13 mouse cellular contexts compared by ENCODE assay signal in the genomic region with DNA sequence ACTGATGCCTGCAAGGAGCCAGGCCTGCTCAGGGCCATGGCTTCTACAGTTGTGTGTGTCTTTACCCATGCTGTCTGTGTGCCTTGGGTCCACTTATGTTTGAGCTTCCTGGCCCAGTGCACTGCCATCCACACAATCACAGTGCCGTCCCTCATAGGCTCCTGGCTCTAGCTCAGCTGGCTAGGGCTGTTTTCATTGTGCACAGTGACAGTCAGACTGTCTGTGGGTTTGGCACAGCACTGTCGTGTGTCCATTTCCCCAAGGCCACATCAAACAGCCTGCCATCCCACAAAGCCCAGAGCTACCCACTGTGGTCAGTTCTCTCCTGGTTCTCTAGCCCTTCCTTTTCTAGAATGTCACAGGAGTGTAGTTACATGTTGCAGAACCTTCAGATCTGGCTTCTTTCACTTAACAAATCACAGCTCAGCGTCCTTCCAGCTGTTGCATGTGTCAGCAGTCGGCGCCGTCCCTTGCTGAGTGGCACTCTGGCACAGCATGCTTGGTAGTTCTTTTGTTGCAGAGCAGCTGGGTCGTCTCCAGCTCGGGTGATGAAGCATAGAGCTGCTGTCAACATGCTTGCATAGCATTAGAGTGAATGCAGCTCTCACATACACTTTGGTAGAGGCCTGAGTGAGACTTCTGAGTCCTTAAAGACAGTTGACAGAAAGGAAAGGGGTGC. TPM values are rescaled to one million over a fixed set of nuclear protein-coding genes. Genes with fewer than 3 reads are reported as not detected.
DNase-seq lines count a peak whose midpoint lies in the region; ATAC-seq and TF ChIP-seq lines count a peak whose summit lies in the region.
"Had no signal": no experiment of that assay in that cellular context is flagged by ENCODE, and none has a peak within 500 bp of the region (broad histone marks: within the 10 kb centered on the region; RNA-seq: fewer than 3 reads in every experiment).

No protein-coding gene starts in this region.

- ATAC-seq in forebrain, embryonic 13.5 days: peak; percentile 80
- no peak for ATAC-seq in forebrain, embryonic 11.5 days (replicated peaks; ENCODE audit: low FRiP score)
- peak; percentile 26 for ATAC-seq in kidney, embryonic 14.5 days (ENCODE audit: low FRiP score, low TSS enrichment)
- ATAC-seq in intestine, postnatal 0 days: no peak

- 51% methylated on average over 8 of the region's 8 CpGs for WGBS in forebrain, embryonic 13.5 days
- 80% methylated on average over 8 of the region's 8 CpGs for WGBS in forebrain, embryonic 11.5 days
- WGBS in kidney, embryonic 14.5 days: 63% methylated on average over 8 of the region's 8 CpGs
- WGBS in intestine, postnatal 0 days: 70% methylated on average over 8 of the region's 8 CpGs

- H3K4me1 ChIP-seq in forebrain, embryonic 13.5 days: peaks cover 16% of the 10 kb centered on the region; the same call in 1 of the 2 replicates
- no peaks in the 10 kb centered on the region for H3K4me1 ChIP-seq in forebrain, embryonic 11.5 days (replicated peaks; ENCODE audit: control insufficient read depth, insufficient read depth, low read length)
- no peaks in the 10 kb centered on the region; the same call in 1 of the 2 replicates for H3K4me1 ChIP-seq in kidney, embryonic 14.5 days (ENCODE audit: control insufficient read depth, insufficient read depth, low read length)
- H3K4me1 ChIP-seq in intestine, postnatal 0 days (replicated peaks; ENCODE audit: control insufficient read depth, insufficient read depth, low read length): no peaks in the 10 kb centered on the region
- H3K4me1 ChIP-seq: stomach, embryonic 15.5 days had no signal

- no peak for DNase-seq in forebrain, embryonic 11.5 days (ENCODE audit: low spot score)
- DNase-seq in kidney, adult 18-20 months: no peak
- DNase-seq in right cerebral cortex, adult 18-20 months: peak; percentile 4
- no peak for DNase-seq in right cerebral cortex, postnatal 25 days
- peak; percentile 48 to 82 for DNase-seq in lung, postnatal 4 days
- DNase-seq: B cell, adult 2 months; cerebellum, postnatal 14 days; kidney, adult 11 months had no signal

- no peaks in the 10 kb centered on the region for H3K9me3 ChIP-seq in forebrain, embryonic 13.5 days (replicated peaks)
- H3K9me3 ChIP-seq in forebrain, embryonic 11.5 days (ENCODE audit: control insufficient read depth, low read length): no peaks in the 10 kb centered on the region
- no peaks in the 10 kb centered on the region for H3K9me3 ChIP-seq in kidney, embryonic 14.5 days (ENCODE audit: control insufficient read depth, low read length)
- H3K9me3 ChIP-seq in intestine, postnatal 0 days (ENCODE audit: control insufficient read depth): no peaks in the 10 kb centered on the region
- H3K9me3 ChIP-seq: stomach, embryonic 15.5 days had no signal

- H3K27me3 ChIP-seq in forebrain, embryonic 13.5 days: no peaks in the 10 kb centered on the region
- H3K27me3 ChIP-seq in forebrain, embryonic 11.5 days (ENCODE audit: control insufficient read depth, insufficient read depth, low read length): no peaks in the 10 kb centered on the region
- no peaks in the 10 kb centered on the region for H3K27me3 ChIP-seq in kidney, embryonic 14.5 days (ENCODE audit: control insufficient read depth, insufficient read depth, low read length)
- H3K27me3 ChIP-seq in intestine, postnatal 0 days (replicated peaks; ENCODE audit: control insufficient read depth, insufficient read depth, low read length): no peaks in the 10 kb centered on the region
- H3K27me3 ChIP-seq: stomach, embryonic 15.5 days had no signal

- no peak overlapping the region for H3K4me2 ChIP-seq in forebrain, embryonic 13.5 days
- H3K4me2 ChIP-seq in forebrain, embryonic 11.5 days (ENCODE audit: low read depth, low read length, severe bottlenecking): no peak overlapping the region
- no peak overlapping the region for H3K4me2 ChIP-seq in kidney, embryonic 14.5 days (replicated peaks; ENCODE audit: low read depth, low read length)
- no peak overlapping the region for H3K4me2 ChIP-seq in intestine, postnatal 0 days (replicated peaks; ENCODE audit: low read depth)
- H3K4me2 ChIP-seq: midbrain, embryonic 11.5 days; stomach, embryonic 15.5 days had no signal

- H3K36me3 ChIP-seq in forebrain, embryonic 13.5 days (ENCODE audit: poor library complexity, severe bottlenecking): no peaks in the 10 kb centered on the region
- H3K36me3 ChIP-seq in forebrain, embryonic 11.5 days (ENCODE audit: control insufficient read depth, insufficient read depth, low read length): no peaks in the 10 kb centered on the region
- no peaks in the 10 kb centered on the region for H3K36me3 ChIP-seq in kidney, embryonic 14.5 days (ENCODE audit: control insufficient read depth, insufficient read depth, low read length)
- no peaks in the 10 kb centered on the region for H3K36me3 ChIP-seq in intestine, postnatal 0 days (ENCODE audit: control insufficient read depth, insufficient read depth)
- H3K36me3 ChIP-seq: stomach, embryonic 15.5 days had no signal

- H3K27ac ChIP-seq in forebrain, embryonic 13.5 days: no peak overlapping the region
- no peak overlapping the region for H3K27ac ChIP-seq in forebrain, embryonic 11.5 days (ENCODE audit: low read depth, low read length)
- H3K27ac ChIP-seq in kidney, embryonic 14.5 days (ENCODE audit: low read depth, low read length): no peak overlapping the region
- H3K27ac ChIP-seq in intestine, postnatal 0 days (ENCODE audit: low read depth, low read length): no peak overlapping the region
- H3K27ac ChIP-seq: stomach, embryonic 15.5 days had no signal

- no peak for TF ChIP-seq CTCF in intestine, postnatal 0 days (IDR thresholded peaks at IDR 0.05; ENCODE audit: low read depth)

- H3K9ac ChIP-seq in forebrain, embryonic 13.5 days: no peak overlapping the region
- H3K9ac ChIP-seq in forebrain, embryonic 11.5 days (ENCODE audit: low read length): no peak overlapping the region
- H3K9ac ChIP-seq in kidney, embryonic 14.5 days (ENCODE audit: low read depth, low read length): no peak overlapping the region
- no peak overlapping the region for H3K9ac ChIP-seq in intestine, postnatal 0 days (ENCODE audit: low read depth, low read length)
- H3K9ac ChIP-seq: stomach, embryonic 15.5 days had no signal

- H3K4me3 ChIP-seq in forebrain, embryonic 13.5 days: no peak overlapping the region
- H3K4me3 ChIP-seq in forebrain, embryonic 11.5 days (ENCODE audit: low read depth, low read length): no peak overlapping the region
- H3K4me3 ChIP-seq in kidney, embryonic 14.5 days (ENCODE audit: low read length): no peak overlapping the region
- H3K4me3 ChIP-seq in intestine, postnatal 0 days (ENCODE audit: low read depth, low read length): no peak overlapping the region
- H3K4me3 ChIP-seq: stomach, embryonic 15.5 days had no signal

RNA-seq across cellular contexts. Expression of a gene that starts 44.6 kb away (rescaled TPM):
- polyA plus RNA-seq in forebrain, embryonic 13.5 days (2015; fragmentation: Nextera tagmentation; extraction: Ambion mirVana): 3.6 TPM in 2 replicates
- polyA plus RNA-seq in forebrain, embryonic 11.5 days (2014; fragmentation: Nextera tagmentation; extraction: Ambion mirVana): 2.6 and 3.8 TPM in 2 replicates
- polyA plus RNA-seq in kidney, embryonic 14.5 days (2014; fragmentation: Nextera tagmentation; extraction: Ambion mirVana): 1.9 and 3.0 TPM in 2 replicates
- polyA plus RNA-seq in intestine, postnatal 0 days (2015; fragmentation: Nextera tagmentation; extraction: Ambion mirVana): 1.4 and 1.8 TPM in 2 replicates

RNA-seq across cellular contexts. Expression of a gene that starts 44.8 kb away (rescaled TPM):
- 14.5 and 14.8 TPM in 2 replicates for polyA plus RNA-seq in forebrain, embryonic 13.5 days (2015; fragmentation: Nextera tagmentation; extraction: Ambion mirVana)
- 14.9 and 17.7 TPM in 2 replicates for polyA plus RNA-seq in forebrain, embryonic 11.5 days (2014; fragmentation: Nextera tagmentation; extraction: Ambion mirVana)
- polyA plus RNA-seq in kidney, embryonic 14.5 days (2014; fragmentation: Nextera tagmentation; extraction: Ambion mirVana): 16.3 and 18.0 TPM in 2 replicates
- polyA plus RNA-seq in intestine, postnatal 0 days (2015; fragmentation: Nextera tagmentation; extraction: Ambion mirVana): 11.0 and 12.6 TPM in 2 replicates

RNA-seq across cellular contexts. Expression of a gene that starts 47.2 kb away (rescaled TPM):
- 0.39 and 0.56 TPM in 2 replicates for polyA plus RNA-seq in forebrain, embryonic 13.5 days (2015; fragmentation: Nextera tagmentation; extraction: Ambion mirVana)
- 0.83 and 1.3 TPM in 2 replicates for polyA plus RNA-seq in forebrain, embryonic 11.5 days (2014; fragmentation: Nextera tagmentation; extraction: Ambion mirVana)
- 0.61 and 0.63 TPM in 2 replicates for polyA plus RNA-seq in kidney, embryonic 14.5 days (2014; fragmentation: Nextera tagmentation; extraction: Ambion mirVana)
- 0.93 and 1.0 TPM in 2 replicates for polyA plus RNA-seq in intestine, postnatal 0 days (2015; fragmentation: Nextera tagmentation; extraction: Ambion mirVana)

Comparison
In these comparisons a context has a peak if more than half of its experiments do, and no peak if none do; other contexts are left out.
1. ATAC-seq: peak in forebrain, embryonic 13.5 days (single experiment) and kidney, embryonic 14.5 days (single experiment); none in forebrain, embryonic 11.5 days (single experiment) and intestine, postnatal 0 days (single experiment).
2. DNase-seq: peak in right cerebral cortex, adult 18-20 months (single experiment) and lung, postnatal 4 days (2 of 2); none in forebrain, embryonic 11.5 days (single experiment), kidney, adult 18-20 months (single experiment) and right cerebral cortex, postnatal 25 days (single experiment).